Comparison of ENCODE assay signal across 9 mouse cellular contexts in genomic region chr9:110380662-110381061, GRCm38 (mm10). TPM values are rescaled to one million over a fixed set of nuclear protein-coding genes. Genes with fewer than 3 reads are reported as not detected.
A peak's percentile ranks its signal among the peaks of the same experiment; 100 is the strongest.
DNase-seq lines count a peak whose midpoint lies in the region; ATAC-seq lines count a peak whose summit lies in the region.
"Had no signal": no experiment of that assay in that cellular context is flagged by ENCODE, and none has a peak within 500 bp of the region (broad histone marks: within the 10 kb centered on the region; RNA-seq: fewer than 3 reads in every experiment).

No protein-coding gene starts in this region.

- no peaks in the 10 kb centered on the region for H3K9me3 ChIP-seq in kidney, embryonic 14.5 days (ENCODE audit: control insufficient read depth, low read length)
- no peaks in the 10 kb centered on the region for H3K9me3 ChIP-seq in lung, embryonic 16.5 days (ENCODE audit: control insufficient read depth, low read length)
- H3K9me3 ChIP-seq: embryonic facial prominence, embryonic 13.5 days had no signal

- peaks cover 64% of the 10 kb centered on the region for H3K36me3 ChIP-seq in kidney, embryonic 14.5 days (ENCODE audit: control insufficient read depth, insufficient read depth, low read length)
- H3K36me3 ChIP-seq in lung, embryonic 16.5 days (ENCODE audit: control insufficient read depth, insufficient read depth, low read length) = peaks cover 24% of the 10 kb centered on the region; the same call in 1 of the 2 replicates

- H3K4me1 ChIP-seq in kidney, embryonic 14.5 days (ENCODE audit: control insufficient read depth, insufficient read depth, low read length) = no peaks in the 10 kb centered on the region
- H3K4me1 ChIP-seq in lung, embryonic 16.5 days (replicated peaks; ENCODE audit: control insufficient read depth, insufficient read depth, low read length) = no peaks in the 10 kb centered on the region; the same call in 1 of the 2 replicates
- H3K4me1 ChIP-seq: embryonic facial prominence, embryonic 13.5 days had no signal

- no peak overlapping the region for H3K4me3 ChIP-seq in kidney, embryonic 14.5 days (ENCODE audit: low read length)
- 0 out of 2 replicates have a peak overlapping the region, but pooled peaks have one; percentile 6 for H3K4me3 ChIP-seq in lung, embryonic 16.5 days (ENCODE audit: low read length)
- H3K4me3 ChIP-seq: embryonic facial prominence, embryonic 13.5 days had no signal

- DNase-seq in kidney, postnatal 14 days = no peak
- DNase-seq in WW6 (ENCODE audit: low read depth, low spot score) = peak; percentile 24
- peak; percentile 17 for DNase-seq in embryo, embryonic 9.5 days (ENCODE audit: extremely low spot score)
- DNase-seq in thymus, postnatal 36 days = no peak
- DNase-seq in left cerebral cortex, adult 18-20 months (ENCODE audit: low spot score in 2 of 2) = no peak
- no peak for DNase-seq in T-cell, adult 2 months (ENCODE audit: low spot score)

- 45% methylated on average over 21 of the region's 21 CpGs for WGBS in kidney, embryonic 14.5 days
- WGBS in lung, embryonic 16.5 days = 24% methylated on average over 21 of the region's 21 CpGs

- no peak overlapping the region for H3K27ac ChIP-seq in kidney, embryonic 14.5 days (ENCODE audit: low read depth, low read length)
- no peak overlapping the region for H3K27ac ChIP-seq in lung, embryonic 16.5 days (ENCODE audit: low read length)
- H3K27ac ChIP-seq: embryonic facial prominence, embryonic 13.5 days had no signal

- peak overlapping the region; percentile 8; the same call in 1 of the 2 replicates for H3K4me2 ChIP-seq in kidney, embryonic 14.5 days (replicated peaks; ENCODE audit: low read depth, low read length)
- peak overlapping the region; percentile 32 for H3K4me2 ChIP-seq in lung, embryonic 16.5 days (ENCODE audit: low read depth, low read length)
- H3K4me2 ChIP-seq: embryonic facial prominence, embryonic 13.5 days had no signal

- no peak overlapping the region for H3K9ac ChIP-seq in kidney, embryonic 14.5 days (ENCODE audit: low read depth, low read length)
- H3K9ac ChIP-seq in lung, embryonic 16.5 days (ENCODE audit: low read length) = peak overlapping the region; percentile 15; the same call in 1 of the 2 replicates
- H3K9ac ChIP-seq: embryonic facial prominence, embryonic 13.5 days had no signal

- H3K27me3 ChIP-seq in kidney, embryonic 14.5 days (ENCODE audit: control insufficient read depth, insufficient read depth, low read length) = no peaks in the 10 kb centered on the region
- no peaks in the 10 kb centered on the region for H3K27me3 ChIP-seq in lung, embryonic 16.5 days (ENCODE audit: control insufficient read depth, insufficient read depth, low read depth, low read length)
- H3K27me3 ChIP-seq: embryonic facial prominence, embryonic 13.5 days had no signal

- peak; percentile 53; the same call in 1 of the 2 replicates for ATAC-seq in kidney, embryonic 14.5 days (ENCODE audit: low FRiP score, low TSS enrichment)
- ATAC-seq in lung, embryonic 16.5 days (ENCODE audit: low read depth) = peak; percentile 61

RNA-seq across cellular contexts. Expression of gene Ptpn23, which starts 27.4 kb away (rescaled TPM):
- polyA plus RNA-seq in kidney, embryonic 14.5 days (2014; fragmentation: Nextera tagmentation; extraction: Ambion mirVana) = 16.1 and 18.6 TPM in 2 replicates
- 12.2 and 13.5 TPM in 2 replicates for polyA plus RNA-seq in lung, embryonic 16.5 days (2015; fragmentation: Nextera tagmentation; extraction: Ambion mirVana)
- 10 to 100 TPM; 53.1 to 55.5 TPM for total RNA-seq in left cerebral cortex, adult 18-20 months (2021)

RNA-seq across cellular contexts. Expression of gene Ngp, which starts 38.9 kb away (rescaled TPM):
- polyA plus RNA-seq in kidney, embryonic 14.5 days (2014; fragmentation: Nextera tagmentation; extraction: Ambion mirVana) = not detected in 2 replicates
- polyA plus RNA-seq in lung, embryonic 16.5 days (2015; fragmentation: Nextera tagmentation; extraction: Ambion mirVana) = 3.3 and 10.2 TPM in 2 replicates
- under 1 TPM in 1 of 2 experiments, not detected in 1; 0.51 TPM for total RNA-seq in left cerebral cortex, adult 18-20 months (2021)

RNA-seq across cellular contexts. Expression of gene Scap, which starts 47.6 kb away (rescaled TPM):
- 33.0 and 37.5 TPM in 2 replicates for polyA plus RNA-seq in kidney, embryonic 14.5 days (2014; fragmentation: Nextera tagmentation; extraction: Ambion mirVana)
- polyA plus RNA-seq in lung, embryonic 16.5 days (2015; fragmentation: Nextera tagmentation; extraction: Ambion mirVana) = 24.6 and 26.2 TPM in 2 replicates
- 100 to 1,000 TPM in 1 of 2 experiments, 10 to 100 TPM in 1; 91.7 to 103 TPM for total RNA-seq in left cerebral cortex, adult 18-20 months (2021)

Comparison
In these comparisons a context has a peak if more than half of its experiments do, and no peak if none do; other contexts are left out.
1. DNase-seq: peak in WW6 (single experiment) and embryo, embryonic 9.5 days (single experiment); none in kidney, postnatal 14 days (single experiment), thymus, postnatal 36 days (0 of 2), left cerebral cortex, adult 18-20 months (0 of 2) and T-cell, adult 2 months (single experiment).